In the genomic region with DNA sequence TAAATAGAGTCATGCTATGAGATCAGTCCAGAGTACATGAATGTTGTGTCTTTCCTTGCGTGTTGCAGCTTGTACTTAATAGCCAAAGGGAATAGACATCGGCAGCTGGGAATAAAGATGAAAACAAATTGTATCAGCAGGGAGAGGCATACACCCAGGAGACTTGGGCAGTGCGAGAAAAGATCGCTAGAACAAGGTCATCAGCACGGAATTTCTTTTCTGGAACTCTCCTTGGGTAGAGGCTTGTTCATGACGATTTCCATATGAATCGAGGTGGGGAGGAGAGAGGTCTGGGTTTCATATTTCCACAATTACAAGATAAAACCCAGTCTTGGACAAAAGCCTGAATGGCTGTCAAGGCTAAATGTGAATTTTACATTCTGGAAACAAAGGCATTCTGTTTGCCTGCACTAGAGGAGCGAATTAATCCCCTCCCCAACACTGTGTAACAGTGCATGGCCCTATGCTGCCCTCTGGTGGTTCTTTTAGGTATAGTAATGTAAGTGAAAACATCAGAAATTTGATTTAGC, we compare ENCODE assay signal across 8 mouse cellular contexts.
A peak's percentile ranks its signal among the peaks of the same experiment; 100 is the strongest.
DNase-seq lines count a peak whose midpoint lies in the region; ATAC-seq and TF ChIP-seq lines count a peak whose summit lies in the region.

No protein-coding gene starts in this region.

- H3K4me3 ChIP-seq in embryonic facial prominence, embryonic 13.5 days = no peak overlapping the region
- peak overlapping the region; percentile 40 for H3K4me3 ChIP-seq in layer of hippocampus, adult 2 months
- H3K4me3 ChIP-seq in stomach, embryonic 14.5 days (ENCODE audit: low read depth, low read length) = no peak overlapping the region

- H3K9me3 ChIP-seq in embryonic facial prominence, embryonic 13.5 days = no peaks in the 10 kb centered on the region
- H3K9me3 ChIP-seq in stomach, embryonic 14.5 days (ENCODE audit: control insufficient read depth, low read depth, low read length) = no peaks in the 10 kb centered on the region

- H3K36me3 ChIP-seq in embryonic facial prominence, embryonic 13.5 days = no peaks in the 10 kb centered on the region
- H3K36me3 ChIP-seq in stomach, embryonic 14.5 days (ENCODE audit: control insufficient read depth, insufficient read depth, low read length) = no peaks in the 10 kb centered on the region

- 0 out of 2 replicates have a peak, but pooled peaks cover 4% of the 10 kb centered on the region for H3K4me1 ChIP-seq in embryonic facial prominence, embryonic 13.5 days
- 0 out of 2 replicates have a peak, but pooled peaks cover 2% of the 10 kb centered on the region for H3K4me1 ChIP-seq in stomach, embryonic 14.5 days (ENCODE audit: control insufficient read depth, insufficient read depth, low read length)

- peak; percentile 40 for DNase-seq in ovary, postnatal 14 days (ENCODE audit: low spot score)
- no peak for DNase-seq in ovary, postnatal 10 days (ENCODE audit: low spot score)
- DNase-seq in adrenal gland, postnatal 36 days = peak; percentile 12 to 58
- DNase-seq in heart, postnatal 36 days = peak; percentile 17 to 24
- peak; percentile 81 to 83 for DNase-seq in layer of hippocampus, adult 2 months (ENCODE audit: low spot score in 2 of 2)

- H3K9ac ChIP-seq in embryonic facial prominence, embryonic 13.5 days = no peak overlapping the region
- no peak overlapping the region for H3K9ac ChIP-seq in stomach, embryonic 14.5 days (replicated peaks; ENCODE audit: low read depth, low read length)

- H3K27me3 ChIP-seq in embryonic facial prominence, embryonic 13.5 days = 0 out of 2 replicates have a peak, but pooled peaks cover 4% of the 10 kb centered on the region
- no peaks in the 10 kb centered on the region for H3K27me3 ChIP-seq in stomach, embryonic 14.5 days (ENCODE audit: control insufficient read depth, insufficient read depth, low read length)

- H3K27ac ChIP-seq in embryonic facial prominence, embryonic 13.5 days = no peak overlapping the region
- H3K27ac ChIP-seq in layer of hippocampus, adult 2 months = peak overlapping the region; percentile 87
- H3K27ac ChIP-seq in stomach, embryonic 14.5 days (ENCODE audit: low read length) = no peak overlapping the region

- 24% methylated on average over 8 of the region's 8 CpGs for WGBS in embryonic facial prominence, embryonic 13.5 days
- WGBS in stomach, embryonic 14.5 days = 32% methylated on average over 8 of the region's 8 CpGs

- TF ChIP-seq CTCF in layer of hippocampus, adult 2 months (conservative IDR thresholded peaks at IDR 0.05) = peak; percentile 92

- peak; percentile 78 for ATAC-seq in embryonic facial prominence, embryonic 13.5 days (ENCODE audit: insufficient number of reproducible peaks, insufficient read depth, low FRiP score, low TSS enrichment, low read depth)
- peak; percentile 73 for ATAC-seq in megakaryocyte, adult 5-6 weeks (ENCODE audit: poor library complexity, severe bottlenecking)
- peak; percentile 76; the same call in 1 of the 2 replicates for ATAC-seq in stomach, embryonic 14.5 days (ENCODE audit: insufficient number of reproducible peaks, insufficient read depth, low FRiP score, low read depth)

- intact Hi-C loops in heart, postnatal 36 days (cut with DNase I) = no loop called here

- H3K4me2 ChIP-seq in embryonic facial prominence, embryonic 13.5 days = peak overlapping the region; percentile 48
- H3K4me2 ChIP-seq in stomach, embryonic 14.5 days (replicated peaks; ENCODE audit: low read depth, low read length) = no peak overlapping the region; the same call in 1 of the 2 replicates
